Mouse (Mus musculus) thymus, postnatal 0 days (tissue): ENCODE results near the gene Ltbp3. TPM values are rescaled to one million over a fixed set of nuclear protein-coding genes. Genes with fewer than 3 reads are reported as not detected.

Experiments
- DNase-seq: peaks from one replicate; pipeline ENCODE4 v3.0.0-alpha.2; 2015; ENCODE audit warnings: low spot score
- polyA plus RNA-seq: library from polyadenylated mRNA; unstranded; fragments of >200 nt; fragmentation: Nextera tagmentation; extraction: Ambion mirVana; gene quantifications from 2 replicates; pipeline ENCODE4 v1.2.1, GENCODE M21; 2015

Gene Ltbp3
- polyA plus RNA-seq, 1 experiment from 2014 or later = 9.7 TPM

DNA sequence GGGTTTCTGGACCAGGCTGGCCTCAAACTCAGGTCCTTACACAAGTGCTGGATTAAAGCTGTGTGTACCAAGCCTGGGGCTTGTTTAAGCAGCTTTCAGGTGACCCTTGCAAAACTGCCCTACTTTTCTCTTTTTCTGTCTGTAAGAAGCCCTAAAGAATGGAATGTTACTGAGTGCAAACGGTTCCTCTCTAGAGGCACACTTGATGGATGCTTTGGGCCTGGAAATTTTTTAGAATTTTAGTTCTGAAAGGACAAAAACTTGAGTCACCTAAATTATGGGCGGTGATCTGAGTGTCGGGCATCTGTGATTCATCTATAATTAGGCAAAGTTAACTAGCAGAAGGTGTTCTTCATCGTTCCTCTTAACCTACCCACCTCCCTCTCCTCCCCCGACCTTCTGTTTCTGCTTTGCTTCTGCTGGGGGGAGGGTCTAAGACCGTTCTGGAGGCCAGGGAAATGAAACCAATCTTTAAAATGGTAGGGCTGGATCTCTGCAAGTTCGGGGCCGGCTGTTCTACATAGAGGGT lies 63.7 kb downstream of the Ltbp3 start:
- no peak for DNase-seq

DNA sequence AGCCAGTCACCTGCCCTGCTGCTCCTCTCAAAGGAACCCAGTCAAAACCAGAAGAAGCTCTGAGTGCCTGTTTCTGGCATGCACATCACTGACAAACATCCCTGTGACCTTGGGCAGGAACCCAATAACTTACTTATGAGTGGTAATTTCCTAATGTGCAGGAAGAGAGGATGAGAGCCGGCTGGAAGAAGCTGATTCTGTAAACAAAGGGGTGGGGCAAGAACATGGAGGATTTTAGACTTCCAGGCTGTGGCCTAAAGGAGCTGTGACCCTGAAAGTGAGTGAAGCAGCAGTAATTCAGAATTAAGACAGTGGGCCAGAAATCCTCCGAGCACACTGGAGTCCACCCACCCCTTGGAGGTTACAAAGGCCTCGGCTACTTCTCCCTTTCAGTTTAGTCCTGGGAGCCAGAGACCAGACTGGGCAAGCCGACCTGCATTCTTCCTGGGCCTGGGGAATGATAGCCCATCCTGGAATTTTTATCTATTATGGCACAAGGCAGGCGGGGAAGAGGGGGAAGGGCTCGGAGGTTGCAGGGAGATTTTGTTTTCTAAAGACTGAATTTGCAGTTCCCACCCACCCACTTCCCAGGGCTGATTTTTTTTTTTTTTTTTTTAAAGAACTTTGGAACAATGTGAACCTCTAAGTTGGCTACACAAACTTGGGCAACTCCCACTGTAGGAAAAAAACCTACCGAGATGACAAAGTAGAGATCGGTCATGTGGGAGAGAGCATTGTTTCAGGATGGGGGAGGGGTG lies 65.5 kb downstream of the Ltbp3 start:
- no peak for DNase-seq

DNA sequence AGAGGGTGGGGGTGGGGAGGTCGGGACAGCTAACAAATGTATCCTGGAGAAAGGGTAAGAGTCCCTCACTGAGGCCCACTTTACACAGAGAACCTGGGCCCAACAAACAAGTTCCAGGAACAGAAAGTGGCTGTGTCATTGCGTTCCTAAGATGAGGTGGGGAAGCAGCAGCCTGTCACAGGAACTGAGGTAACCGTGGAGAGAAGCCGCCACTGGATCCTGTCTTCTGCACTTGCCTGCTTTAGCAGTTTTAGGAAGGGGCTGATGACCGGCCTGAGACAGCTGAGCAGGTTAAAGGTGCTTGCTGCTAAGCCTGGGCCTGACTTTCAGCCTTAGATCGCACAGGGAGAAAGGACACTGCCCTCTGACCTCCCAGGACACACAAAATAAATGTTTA lies 66.1 kb downstream of the Ltbp3 start:
- no peak for DNase-seq

DNA sequence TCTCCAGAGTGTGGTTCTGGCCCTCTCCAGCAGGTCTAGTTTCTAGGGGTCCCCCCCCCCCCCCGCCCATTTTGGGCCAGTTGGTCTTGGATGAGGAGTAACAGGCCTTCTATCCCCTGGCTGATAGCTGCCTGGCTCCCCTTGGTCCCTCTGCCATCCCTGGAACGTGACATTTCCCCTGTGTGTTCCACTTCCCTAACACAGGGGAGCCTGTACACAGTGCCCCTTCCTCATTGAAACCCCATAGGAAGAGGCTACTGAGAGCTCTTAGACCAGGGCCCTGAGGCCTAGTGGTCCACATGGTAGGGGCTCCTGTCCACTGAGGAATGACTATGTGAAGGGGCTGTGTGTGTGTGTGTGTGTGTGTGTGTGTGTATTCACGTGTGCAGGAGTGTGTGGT lies 67.0 kb downstream of the Ltbp3 start:
- DNase-seq = no peak

Other genes with a start within 250 kb of the Ltbp3 start
- gene 1700020D05Rik, start 237.1 kb upstream of the Ltbp3 start, polyA plus RNA-seq = 0.13 and 0.44 TPM in 2 replicates
- 9.9 and 10.8 TPM in 2 replicates for gene Snx32, start 230.4 kb upstream of the Ltbp3 start, polyA plus RNA-seq
- 1.9 TPM in 2 replicates for gene Ovol1, start 180.3 kb upstream of the Ltbp3 start, polyA plus RNA-seq
- 8.9 and 9.8 TPM in 2 replicates for gene Ap5b1, start 172.9 kb upstream of the Ltbp3 start, polyA plus RNA-seq
- 127 and 157 TPM in 2 replicates for gene Rnaseh2c, start 139.0 kb upstream of the Ltbp3 start, polyA plus RNA-seq
- gene Kat5, start 130.7 kb upstream of the Ltbp3 start, polyA plus RNA-seq = 65.3 and 73.8 TPM in 2 replicates
- 50.0 and 56.2 TPM in 2 replicates for gene Rela, start 103.4 kb upstream of the Ltbp3 start, polyA plus RNA-seq
- gene Sipa1, start 77.2 kb upstream of the Ltbp3 start, polyA plus RNA-seq = 37.4 and 39.2 TPM in 2 replicates
- gene Map3k11, start 52.2 kb upstream of the Ltbp3 start, polyA plus RNA-seq = 25.7 and 29.2 TPM in 2 replicates
- gene Pcnx3, start 52.0 kb upstream of the Ltbp3 start, polyA plus RNA-seq = 13.7 and 19.4 TPM in 2 replicates
- gene Kcnk7, start 36.5 kb upstream of the Ltbp3 start, polyA plus RNA-seq = 0.32 and 0.74 TPM in 2 replicates
- gene Ehbp1l1, start 14.6 kb upstream of the Ltbp3 start, polyA plus RNA-seq = 17.6 TPM in 2 replicates
- 91.8 and 92.5 TPM in 2 replicates for gene Fam89b, start 11.3 kb upstream of the Ltbp3 start, polyA plus RNA-seq
- 38.0 and 40.9 TPM in 2 replicates for gene Scyl1, start 30.5 kb downstream of the Ltbp3 start, polyA plus RNA-seq
- gene Frmd8, start 134.4 kb downstream of the Ltbp3 start, polyA plus RNA-seq = 72.4 and 75.2 TPM in 2 replicates
- 11.4 and 14.6 TPM in 2 replicates for gene Slc25a45, start 136.9 kb downstream of the Ltbp3 start, polyA plus RNA-seq
- gene Tigd3, start 153.2 kb downstream of the Ltbp3 start, polyA plus RNA-seq = 3.3 and 4.1 TPM in 2 replicates
- 104 and 116 TPM in 2 replicates for gene Dpf2, start 172.1 kb downstream of the Ltbp3 start, polyA plus RNA-seq
- 5.2 and 6.7 TPM in 2 replicates for gene Cdc42ep2, start 183.9 kb downstream of the Ltbp3 start, polyA plus RNA-seq
- gene Pola2, start 223.3 kb downstream of the Ltbp3 start, polyA plus RNA-seq = 61.4 and 71.4 TPM in 2 replicates
- gene Slc22a20, start 245.2 kb downstream of the Ltbp3 start, polyA plus RNA-seq = not detected in 2 replicates